Comparison of ENCODE assay signal across 9 mouse cellular contexts in genomic region chr11:113972517-113972872, GRCm38 (mm10).
DNase-seq lines count a peak whose midpoint lies in the region; ATAC-seq lines count a peak whose summit lies in the region.
"Had no signal": no experiment of that assay in that cellular context is flagged by ENCODE, and none has a peak within 500 bp of the region (broad histone marks: within the 10 kb centered on the region; RNA-seq: fewer than 3 reads in every experiment).

No protein-coding gene starts in this region.

- no peak overlapping the region for H3K4me2 ChIP-seq in heart, embryonic 16.5 days (ENCODE audit: low read depth, low read length)

- H3K4me3 ChIP-seq in heart, embryonic 16.5 days (ENCODE audit: low read length): no peak overlapping the region
- H3K4me3 ChIP-seq: erythroblast, embryonic 14.5 days had no signal

- H3K9ac ChIP-seq in heart, embryonic 16.5 days (ENCODE audit: low read length): no peak overlapping the region

- peak; percentile 37 to 82 for DNase-seq in adrenal gland, adult (ENCODE audit: inconsistent age in 2 of 2, low spot score in 1 of 2)
- DNase-seq in adrenal gland, postnatal 4 days (ENCODE audit: low spot score in 2 of 2): no peak
- peak; percentile 65 for DNase-seq in adrenal gland, postnatal 14 days
- DNase-seq in kidney, postnatal 4 days: peak; percentile 32 to 45
- DNase-seq in left cerebral cortex, adult 8-10 months (ENCODE audit: low spot score in 2 of 2): no peak

- H3K36me3 ChIP-seq in heart, embryonic 16.5 days (ENCODE audit: control insufficient read depth, insufficient read depth): no peaks in the 10 kb centered on the region

- no peaks in the 10 kb centered on the region for H3K27me3 ChIP-seq in heart, embryonic 16.5 days (ENCODE audit: control insufficient read depth, insufficient read depth, low read length)

- ATAC-seq in heart, embryonic 16.5 days (replicated peaks; ENCODE audit: extremely low read depth, insufficient read depth, low FRiP score): peak; percentile 64
- no peak for ATAC-seq in CD4-positive, CD25-positive, alpha-beta regulatory T cell, adult 4 months
- ATAC-seq in activated CD4-positive, CD25-positive, alpha-beta regulatory T cell, adult 4 months: no peak

- H3K27ac ChIP-seq in heart, embryonic 16.5 days (ENCODE audit: low read length): no peak overlapping the region

- no peaks in the 10 kb centered on the region; the same call in 1 of the 2 replicates for H3K4me1 ChIP-seq in heart, embryonic 16.5 days (ENCODE audit: control insufficient read depth, insufficient read depth, low read length)

- H3K9me3 ChIP-seq in heart, embryonic 16.5 days (replicated peaks; ENCODE audit: control insufficient read depth, low read length): peaks cover 29% of the 10 kb centered on the region

- WGBS in heart, embryonic 16.5 days: 41% methylated on average over 3 of the region's 3 CpGs

Comparison
In these comparisons a context has a peak if more than half of its experiments do, and no peak if none do; other contexts are left out.
1. DNase-seq: peak in adrenal gland, adult (2 of 2), adrenal gland, postnatal 14 days (single experiment) and kidney, postnatal 4 days (2 of 2); none in adrenal gland, postnatal 4 days (0 of 2) and left cerebral cortex, adult 8-10 months (0 of 2).